ENCODE assay signal across 13 mouse cellular contexts in genomic region chr8:94634211-94634610, GRCm38 (mm10). TPM values are rescaled to one million over a fixed set of nuclear protein-coding genes. Genes with fewer than 3 reads are reported as not detected.
DNase-seq lines count a peak whose midpoint lies in the region; ATAC-seq and TF ChIP-seq lines count a peak whose summit lies in the region.
"Had no signal": no experiment of that assay in that cellular context is flagged by ENCODE, and none has a peak within 500 bp of the region (broad histone marks: within the 10 kb centered on the region; RNA-seq: fewer than 3 reads in every experiment).

No protein-coding gene starts in this region.

- H3K27me3 ChIP-seq in spleen, adult 2 months (ENCODE audit: control insufficient read depth, insufficient read depth, low read length): no peaks in the 10 kb centered on the region
- H3K27me3 ChIP-seq in midbrain, embryonic 13.5 days: no peaks in the 10 kb centered on the region
- H3K27me3 ChIP-seq: forebrain, embryonic 15.5 days had no signal

- no peaks in the 10 kb centered on the region for H3K4me1 ChIP-seq in spleen, adult 2 months (ENCODE audit: control insufficient read depth, insufficient read depth, insufficient read length)
- H3K4me1 ChIP-seq in midbrain, embryonic 13.5 days (replicated peaks): no peaks in the 10 kb centered on the region
- H3K4me1 ChIP-seq: forebrain, embryonic 15.5 days had no signal

- ATAC-seq in hematopoietic stem cell, adult 5-6 weeks (replicated peaks in 1 of 2; ENCODE audit: insufficient read depth in 1 of 2, low FRiP score in 2 of 2, low TSS enrichment in 1 of 2, low read depth in 1 of 2, poor library complexity in 2 of 2, severe bottlenecking in 2 of 2): peak; percentile 100
- peak; percentile 99 for ATAC-seq in megakaryocyte, adult 5-6 weeks (ENCODE audit: poor library complexity, severe bottlenecking)
- ATAC-seq in midbrain, embryonic 13.5 days: no peak
- ATAC-seq: forebrain, embryonic 15.5 days; lung, postnatal 0 days had no signal

- H3K4me2 ChIP-seq in midbrain, embryonic 13.5 days (replicated peaks): no peak overlapping the region
- H3K4me2 ChIP-seq: forebrain, embryonic 15.5 days had no signal

- no peak overlapping the region for H3K4me3 ChIP-seq in spleen, adult 2 months (ENCODE audit: extremely low read depth, insufficient read depth, insufficient read length)
- H3K4me3 ChIP-seq in midbrain, embryonic 13.5 days (replicated peaks): no peak overlapping the region
- H3K4me3 ChIP-seq: forebrain, embryonic 15.5 days; heart, adult 2 months had no signal

- peak overlapping the region; percentile 18; the same call in 1 of the 2 replicates for H3K27ac ChIP-seq in spleen, adult 2 months (ENCODE audit: insufficient read depth, low read length)
- no peak overlapping the region for H3K27ac ChIP-seq in midbrain, embryonic 13.5 days
- H3K27ac ChIP-seq: forebrain, embryonic 15.5 days; heart, adult 2 months had no signal

- H3K9me3 ChIP-seq in midbrain, embryonic 13.5 days: no peaks in the 10 kb centered on the region
- H3K9me3 ChIP-seq: forebrain, embryonic 15.5 days had no signal

- no peak for TF ChIP-seq CTCF in spleen, adult 2 months (IDR thresholded peaks at IDR 0.05; ENCODE audit: extremely low read depth, insufficient read depth, insufficient read length, insufficient replicate concordance)

- no peak for TF ChIP-seq POLR2A in spleen, adult 2 months (IDR thresholded peaks at IDR 0.05; ENCODE audit: low read depth, low read length)

- H3K9ac ChIP-seq in midbrain, embryonic 13.5 days (replicated peaks): no peak overlapping the region
- H3K9ac ChIP-seq: forebrain, embryonic 15.5 days had no signal

- DNase-seq in spleen, adult 2 months (ENCODE audit: low read depth in 1 of 2, low spot score in 2 of 2): peak; percentile 4 to 49
- DNase-seq in spleen, postnatal 4 days (ENCODE audit: low spot score in 2 of 2): no peak
- DNase-seq in thymus, postnatal 36 days: peak; percentile 32
- no peak for DNase-seq in cerebellum, postnatal 36 days
- no peak for DNase-seq in gastrocnemius, postnatal 25 days
- DNase-seq: heart, adult 2 months; heart, postnatal 4 days; kidney, postnatal 10 days had no signal

- H3K36me3 ChIP-seq in spleen, adult 2 months (ENCODE audit: control insufficient read depth, insufficient read depth, low read length): peaks cover 22% of the 10 kb centered on the region
- H3K36me3 ChIP-seq in midbrain, embryonic 13.5 days: peaks cover 84% of the 10 kb centered on the region

RNA-seq across cellular contexts. Expression of gene Arl2bp, which starts 32.2 kb away (rescaled TPM):
- polyA plus RNA-seq in spleen, adult 2 months (2012; rRNA removed): 50.2 and 58.3 TPM in 2 replicates
- 96.4 and 129 TPM in 2 replicates for total RNA-seq in hematopoietic stem cell, adult 5-6 weeks (2017)
- 33.7 and 43.6 TPM in 2 replicates for total RNA-seq in megakaryocyte, adult 5-6 weeks (2015)
- total RNA-seq in megakaryocyte, adult 5-6 weeks (2017): 79.9 and 111 TPM in 2 replicates
- polyA plus RNA-seq in midbrain, embryonic 13.5 days (2015; fragmentation: Nextera tagmentation; extraction: Ambion mirVana): 238 and 256 TPM in 2 replicates
- total RNA-seq in gastrocnemius, postnatal 25 days (2021): 10 to 100 TPM; 53.1 to 59.0 TPM

RNA-seq across cellular contexts. Expression of gene Fam192a, which starts 32.4 kb away (rescaled TPM):
- 15.2 and 17.2 TPM in 2 replicates for polyA plus RNA-seq in spleen, adult 2 months (2012; rRNA removed)
- 84.4 and 120 TPM in 2 replicates for total RNA-seq in hematopoietic stem cell, adult 5-6 weeks (2017)
- total RNA-seq in megakaryocyte, adult 5-6 weeks (2015): 27.8 and 33.4 TPM in 2 replicates
- total RNA-seq in megakaryocyte, adult 5-6 weeks (2017): 93.2 and 103 TPM in 2 replicates
- polyA plus RNA-seq in midbrain, embryonic 13.5 days (2015; fragmentation: Nextera tagmentation; extraction: Ambion mirVana): 96.4 and 106 TPM in 2 replicates
- total RNA-seq in gastrocnemius, postnatal 25 days (2021): 10 to 100 TPM; 16.7 to 18.7 TPM

RNA-seq across cellular contexts. Expression of gene Rspry1, which starts 32.5 kb away (rescaled TPM):
- polyA plus RNA-seq in spleen, adult 2 months (2012; rRNA removed): 5.0 and 5.1 TPM in 2 replicates
- 40.0 and 43.6 TPM in 2 replicates for total RNA-seq in hematopoietic stem cell, adult 5-6 weeks (2017)
- 31.8 and 36.4 TPM in 2 replicates for total RNA-seq in megakaryocyte, adult 5-6 weeks (2015)
- total RNA-seq in megakaryocyte, adult 5-6 weeks (2017): 34.2 and 35.3 TPM in 2 replicates
- 56.6 and 57.3 TPM in 2 replicates for polyA plus RNA-seq in midbrain, embryonic 13.5 days (2015; fragmentation: Nextera tagmentation; extraction: Ambion mirVana)
- 1 to 10 TPM; 7.9 to 8.3 TPM for total RNA-seq in gastrocnemius, postnatal 25 days (2021)

Comparison
In these comparisons a context has a peak if more than half of its experiments do, and no peak if none do; other contexts are left out.
1. DNase-seq: peak in spleen, adult 2 months (2 of 2) and thymus, postnatal 36 days (2 of 2); none in spleen, postnatal 4 days (0 of 2), cerebellum, postnatal 36 days (0 of 2) and gastrocnemius, postnatal 25 days (single experiment).